Mouse (Mus musculus) adrenal gland, adult 2 months (tissue): Measurements from ENCODE around the gene Ccnc. TPM values are rescaled to one million over a fixed set of nuclear protein-coding genes. Genes with fewer than 3 reads are reported as not detected.
"Not testable (repeated sequence)": the region's sequence is repeated elsewhere in the genome, so short reads cannot be mapped to it uniquely, and the experiment has no call there.

ENCODE experiments used
- DNase-seq: peaks from one replicate; pipeline ENCODE4 v3.0.0; 2021
- polyA plus RNA-seq: library from polyadenylated mRNA; depleted of rRNA; stranded (reverse); fragments of >200 nt; gene quantifications from 2 replicates; pipeline ENCODE4 v1.2.3, GENCODE M21; 2012
- total RNA-seq, 2 experiments: library from RNA; stranded (reverse); gene quantifications; 2 replicates each; pipeline ENCODE4 v1.2.3; 2021

Ccnc gene
- total and polyA plus RNA-seq, 3 experiments: 2.7 to 26.9 (median 18.5) TPM

GRCm38 (mm10) chr4:21726912-21727614 lies 438 bp upstream of the Ccnc start:
- peak; percentile 38 for DNase-seq

DNA sequence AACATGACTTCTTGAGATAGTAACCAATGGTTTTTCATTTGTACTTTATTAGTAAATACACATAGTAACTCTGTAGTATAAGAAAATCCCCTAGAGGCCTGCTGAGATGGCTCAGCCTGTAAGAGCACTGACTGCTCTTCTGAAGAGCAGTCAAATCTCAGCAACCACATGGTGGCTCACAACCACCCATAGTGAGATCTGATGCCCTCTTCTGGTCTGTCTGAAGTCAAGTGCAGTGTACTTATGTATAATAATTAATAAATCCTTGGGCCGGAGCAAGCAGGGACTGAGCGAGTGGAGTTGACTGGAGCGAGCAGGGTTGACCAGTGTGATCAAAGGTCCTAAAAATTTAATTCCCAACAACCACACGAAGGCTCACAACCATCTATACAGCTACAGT lies 11.7 kb downstream of the Ccnc start:
- DNase-seq: peak; percentile 15

GRCm38 (mm10) chr4:21744142-21744541 lies 16.6 kb downstream of the Ccnc start:
- not testable (repeated sequence) for DNase-seq

- no peak for DNase-seq
These were observed 18.2 kb downstream of the Ccnc start for GRCm38 (mm10) chr4:21745723-21746122.

GRCm38 (mm10) chr4:21755123-21755789 lies 27.8 kb downstream of the Ccnc start:
- no peak for DNase-seq

DNA sequence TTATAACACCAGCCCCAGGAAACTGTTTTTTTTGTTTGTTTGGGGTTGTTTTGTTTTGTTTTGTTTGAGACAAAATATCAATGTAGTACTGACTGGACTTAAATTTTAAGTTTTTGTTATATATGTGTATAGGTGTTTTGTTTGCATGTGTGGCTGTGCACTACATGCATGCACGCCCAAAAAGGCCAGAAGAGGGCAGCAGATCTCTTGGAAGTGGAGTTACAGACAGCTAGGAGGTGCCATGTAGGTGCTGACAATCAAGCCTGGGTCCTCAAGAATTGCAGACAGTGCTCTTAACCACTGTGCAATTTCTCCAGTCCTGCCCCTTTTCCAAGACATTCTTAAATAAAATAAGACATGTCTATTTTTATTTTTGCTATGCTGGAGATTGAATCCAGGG lies 31.4 kb downstream of the Ccnc start:
- no peak for DNase-seq

DNA sequence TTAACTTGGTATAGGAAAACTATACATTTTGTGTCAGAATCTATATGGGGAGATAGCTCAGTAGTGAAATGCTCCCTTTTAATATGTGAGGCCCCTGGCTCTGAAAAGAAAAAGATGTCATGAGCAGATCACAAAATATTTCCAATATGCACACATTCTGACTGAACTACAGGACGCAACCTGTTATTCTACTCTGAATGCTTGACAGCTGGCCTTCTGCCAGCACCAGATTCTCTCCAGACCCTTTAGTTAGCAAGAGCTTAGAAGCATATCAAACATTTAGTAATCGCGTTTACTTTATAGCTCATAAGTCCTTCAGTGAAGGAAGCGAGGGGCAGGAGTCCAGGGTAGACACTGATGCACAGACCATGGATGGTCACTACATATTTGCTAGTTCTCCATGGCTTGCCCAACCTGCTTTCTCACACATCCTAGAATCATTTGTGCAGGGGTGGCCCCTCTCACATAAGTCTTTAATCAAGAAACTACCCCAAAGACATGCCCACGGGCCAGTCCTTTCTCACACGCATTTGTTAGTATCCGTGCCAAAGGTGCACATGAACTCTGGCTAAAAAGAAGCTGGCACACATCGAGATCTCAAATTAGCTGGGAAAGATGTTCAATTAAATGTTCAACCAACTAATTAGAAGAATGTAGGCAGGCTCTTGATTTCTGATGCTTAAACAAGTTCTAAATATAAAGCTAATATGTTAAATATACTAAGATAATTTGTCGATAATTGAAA lies 34.1 kb downstream of the Ccnc start:
- DNase-seq: no peak

- no peak for DNase-seq
These were observed 36.3 kb downstream of the Ccnc start for GRCm38 (mm10) chr4:21763827-21764226.

GRCm38 (mm10) chr4:21766171-21766862 lies 38.8 kb downstream of the Ccnc start:
- DNase-seq: peak; percentile 2

DNA sequence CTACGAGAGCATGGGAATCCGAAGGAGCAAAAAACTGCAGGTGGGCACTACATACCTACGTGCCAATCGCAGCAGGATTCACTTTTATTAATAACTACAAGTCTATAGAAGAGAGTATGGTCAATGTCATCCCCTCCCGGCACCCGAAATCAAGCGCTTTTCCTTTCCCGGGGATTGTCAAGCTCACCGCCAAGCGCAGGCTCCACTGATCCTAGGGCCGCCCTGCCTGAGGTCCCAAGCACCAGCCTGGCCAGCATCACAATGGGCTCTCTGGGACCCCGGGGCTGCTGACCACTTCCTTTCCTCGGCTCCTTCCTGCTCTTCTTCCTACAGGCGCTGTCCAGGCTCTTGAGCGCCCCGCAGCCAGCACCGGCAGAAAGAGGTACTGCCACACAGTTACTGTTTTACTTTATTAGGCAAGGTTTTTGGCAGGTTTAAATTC lies 39.4 kb downstream of the Ccnc start, which contains the start of the genes Usp45 and Tstd3:
Gene Usp45 (plus strand): TSS at position 294 of the 442 bp plus-strand sequence.
Gene Tstd3 (minus strand): TSS at position 350 of the 442 bp plus-strand sequence.
- peak; percentile 86 for DNase-seq

- DNase-seq: no peak
These were observed 43.6 kb downstream of the Ccnc start for GRCm38 (mm10) chr4:21771064-21771463.

GRCm38 (mm10) chr4:21772306-21772705 lies 44.8 kb downstream of the Ccnc start:
- no peak for DNase-seq

DNA sequence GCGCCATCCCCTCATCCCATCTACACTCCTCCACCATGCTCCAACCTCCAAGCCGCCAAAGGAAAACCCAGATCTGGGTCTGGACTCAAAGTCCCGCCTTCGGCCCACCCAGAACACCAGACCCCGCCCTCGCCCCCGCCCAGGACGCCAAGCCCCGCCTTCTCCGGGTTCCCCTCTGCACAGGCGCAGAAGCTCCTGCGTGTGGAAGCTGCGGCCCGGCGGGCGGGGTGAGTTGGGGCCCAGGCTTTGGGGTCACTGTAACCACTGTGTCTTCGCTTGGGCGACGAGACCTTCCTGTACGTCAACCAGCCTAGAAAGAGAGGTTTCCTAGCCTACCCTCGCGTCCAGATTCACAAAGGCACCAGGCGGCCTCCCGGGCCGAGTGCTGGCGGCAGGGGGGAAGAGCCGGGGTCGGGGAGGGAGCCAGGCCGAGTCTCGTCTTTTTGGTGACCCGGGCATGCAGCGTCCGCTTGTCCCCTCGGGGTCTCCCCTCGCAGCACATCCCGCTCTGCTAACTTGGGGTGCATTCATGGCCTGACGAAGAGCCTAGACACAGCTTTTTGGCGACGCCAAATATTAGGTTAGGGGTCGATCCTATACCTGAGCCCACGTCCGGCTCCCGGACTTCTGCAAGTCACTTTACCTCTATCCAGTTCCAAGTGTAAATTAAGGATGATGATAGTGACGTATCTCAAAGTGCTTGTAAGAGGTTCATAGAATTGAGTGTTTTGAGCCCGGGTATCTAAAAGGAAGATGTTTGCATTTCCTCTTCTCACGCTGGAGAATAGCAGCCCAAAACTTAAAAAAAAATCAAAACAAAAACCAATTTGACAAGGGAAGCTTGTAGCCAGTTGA lies 48.8 kb downstream of the Ccnc start:
- DNase-seq: peak; percentile 96

DNA sequence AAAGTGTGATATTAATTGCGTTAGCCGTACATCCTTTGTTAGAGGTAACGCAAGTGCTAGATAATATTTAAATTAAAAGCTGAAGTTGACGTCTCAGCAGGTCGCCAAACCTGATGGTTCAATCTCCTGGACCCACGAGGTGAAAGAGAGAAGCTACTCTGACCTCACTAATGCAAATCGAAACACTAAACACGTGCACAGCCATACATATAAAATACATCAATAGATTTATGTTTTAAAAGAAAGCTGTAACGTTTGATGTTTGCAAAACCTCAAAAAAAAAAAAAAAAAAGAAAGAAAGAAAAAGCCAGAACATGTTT lies 49.4 kb downstream of the Ccnc start:
- DNase-seq: no peak

- DNase-seq: no peak
These were observed 53.6 kb downstream of the Ccnc start for GRCm38 (mm10) chr4:21780816-21781726.

- no peak for DNase-seq
These were observed 58.8 kb downstream of the Ccnc start for GRCm38 (mm10) chr4:21786268-21786667.

DNA sequence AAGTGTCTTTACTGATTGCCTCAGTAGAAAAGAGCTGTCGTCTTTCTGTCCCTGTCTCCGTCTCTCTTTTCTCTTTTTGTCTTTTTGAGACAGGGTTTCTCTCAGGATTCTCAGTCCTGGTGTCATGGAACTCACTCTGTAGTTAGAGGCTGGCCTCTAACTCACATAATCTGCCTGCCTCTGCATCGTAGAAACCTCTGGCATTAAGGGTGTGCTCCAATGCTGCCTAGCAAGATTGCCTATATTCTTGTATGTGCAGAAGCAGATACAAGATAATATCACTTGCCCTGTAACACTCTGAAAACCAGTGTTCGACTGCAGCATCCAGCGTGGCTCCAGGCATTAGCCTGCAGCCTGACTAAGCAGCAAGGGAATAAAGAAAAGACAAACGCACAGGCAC lies 61.4 kb downstream of the Ccnc start:
- DNase-seq: no peak

DNA sequence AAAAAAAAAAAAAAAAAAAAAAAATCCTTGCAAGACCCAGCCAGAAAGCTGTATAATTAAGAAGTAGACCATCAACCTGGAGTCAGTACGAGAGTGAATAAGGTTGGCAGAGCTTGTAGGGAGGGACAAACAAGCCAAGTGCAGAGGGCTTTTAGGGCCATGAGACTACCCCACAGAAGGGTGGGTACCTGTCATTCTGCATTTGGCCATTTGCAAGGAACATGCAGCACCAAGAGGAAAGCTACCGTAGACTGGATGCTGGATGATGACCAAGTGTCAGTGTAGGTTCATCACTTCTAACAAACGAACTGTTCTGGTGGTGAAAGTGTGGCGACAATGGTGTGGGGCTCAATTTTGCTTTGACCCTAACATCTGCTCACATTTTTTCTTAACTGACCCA lies 62.3 kb downstream of the Ccnc start:
- no peak for DNase-seq

DNA sequence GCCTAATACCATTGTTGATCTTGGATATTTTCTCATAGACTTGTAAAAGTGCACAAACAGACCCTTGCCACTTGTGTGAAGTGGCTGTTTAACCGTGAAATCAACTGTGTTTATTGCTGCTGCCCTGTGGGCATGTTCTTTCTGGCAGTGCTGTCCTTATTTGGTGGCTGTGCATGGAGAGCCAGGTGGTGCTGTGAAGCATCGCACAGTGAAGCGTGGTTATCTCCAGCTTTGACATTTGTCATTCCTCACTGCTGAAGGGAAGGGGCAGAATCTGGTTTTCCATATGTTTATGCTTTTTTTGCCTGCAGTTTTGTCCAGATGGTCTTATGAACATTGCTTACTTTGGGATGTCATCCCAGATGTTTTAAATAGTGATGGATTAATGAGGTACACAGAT lies 66.1 kb downstream of the Ccnc start:
- no peak for DNase-seq

DNA sequence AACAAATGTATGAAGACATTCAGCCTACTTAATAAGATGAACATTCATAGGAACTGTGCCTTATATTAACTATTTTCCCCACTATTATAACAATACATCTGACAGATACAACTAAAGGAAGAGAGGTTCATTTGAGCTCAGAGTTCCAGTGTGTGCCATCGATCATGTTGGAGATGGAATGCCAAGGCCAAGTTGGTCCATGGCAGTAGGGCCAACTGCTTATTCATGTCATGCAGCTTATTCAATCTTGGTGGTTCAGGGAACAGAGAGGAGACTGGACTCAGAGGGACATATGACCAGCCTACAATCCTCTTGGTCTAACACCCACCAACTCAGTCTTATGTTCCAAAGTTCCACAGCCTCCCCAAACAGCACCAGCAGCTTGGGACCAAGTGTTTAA lies 73.5 kb downstream of the Ccnc start:
- peak; percentile 33 for DNase-seq
